Mouse (Mus musculus): ENCODE measurements around the gene Fam129a.

- TF ChIP-seq POLR2A (IDR thresholded peaks at IDR 0.05; ENCODE audit: insufficient read depth, low read depth, low read length) (no peak), CTCF (IDR thresholded peaks at IDR 0.05; ENCODE audit: insufficient read depth, low read depth, low read length) (no peak)
Measured at GRCm38 (mm10) chr1:151697901-151698641, 127.1 kb downstream of the Fam129a start.

Measured in olfactory bulb, adult 2 months (tissue).